Mouse (Mus musculus): ENCODE data around the gene 1700001K19Rik.
"Not testable (repeated sequence)": the region's sequence is repeated elsewhere in the genome, so short reads cannot be mapped to it uniquely, and the experiment has no call there.

1700001K19Rik gene

GRCm38 (mm10) chr12:110695676-110696171 is 13.3 kb upstream of the 1700001K19Rik start:
- peak; percentile 67 to 71 for DNase-seq

GRCm38 (mm10) chr12:110693378-110693777 is 11.0 kb upstream of the 1700001K19Rik start:
- DNase-seq: not testable (repeated sequence)

DNA sequence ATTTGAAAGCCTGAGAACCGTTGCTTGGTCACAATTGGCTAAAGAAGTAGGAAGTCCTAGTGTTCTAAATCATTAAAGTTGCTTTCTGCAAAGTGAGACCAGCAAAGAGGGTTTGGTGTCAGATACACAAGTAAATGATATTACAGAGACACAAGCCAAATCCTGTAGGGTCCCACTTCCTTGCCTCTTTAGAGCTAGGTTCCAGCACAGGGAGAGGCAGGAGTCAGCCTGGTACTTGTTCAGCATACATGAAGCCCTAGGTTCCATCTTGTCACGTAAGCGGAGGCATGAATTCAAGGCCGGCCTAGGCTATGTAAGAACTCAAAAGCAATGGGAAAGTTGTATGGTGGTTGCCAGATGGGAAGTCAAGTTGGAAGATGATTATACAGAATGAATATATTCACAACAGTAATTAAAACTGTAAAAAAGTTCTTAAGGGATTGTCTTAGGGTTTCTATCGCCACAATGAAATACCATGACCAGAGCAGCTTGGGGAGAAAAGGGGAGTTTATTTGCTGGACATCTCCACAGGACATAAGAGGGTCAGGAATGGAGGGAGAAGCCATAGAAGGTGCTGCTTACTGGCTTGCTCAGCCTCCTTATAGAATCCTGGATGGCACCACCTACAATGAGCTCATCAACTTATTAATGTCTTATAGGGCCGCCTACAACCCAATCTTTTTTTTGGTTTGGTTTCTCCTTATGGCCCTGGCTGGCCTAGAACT is 7.7 kb upstream of the 1700001K19Rik start:
- DNase-seq: no peak

DNA sequence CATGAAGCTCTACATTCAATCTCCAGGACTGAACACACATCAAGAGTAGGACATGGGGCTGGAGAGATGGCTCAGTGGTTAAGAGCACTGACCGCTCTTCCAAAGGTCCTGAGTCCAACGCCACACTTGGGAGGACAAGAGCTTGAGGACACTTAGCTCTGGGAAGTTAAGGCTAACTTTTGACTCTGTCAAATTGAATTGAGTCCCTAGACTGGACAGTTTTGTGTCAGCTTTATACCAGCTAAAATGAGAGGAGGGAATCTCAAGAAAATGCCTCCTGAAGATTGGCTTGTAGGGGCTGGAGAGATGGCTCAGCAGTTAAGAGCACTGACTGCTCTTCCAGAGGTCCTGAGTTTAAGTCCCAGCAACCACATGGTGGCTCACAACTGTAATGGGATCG is 6.5 kb upstream of the 1700001K19Rik start:
- not testable (repeated sequence) for DNase-seq

DNA sequence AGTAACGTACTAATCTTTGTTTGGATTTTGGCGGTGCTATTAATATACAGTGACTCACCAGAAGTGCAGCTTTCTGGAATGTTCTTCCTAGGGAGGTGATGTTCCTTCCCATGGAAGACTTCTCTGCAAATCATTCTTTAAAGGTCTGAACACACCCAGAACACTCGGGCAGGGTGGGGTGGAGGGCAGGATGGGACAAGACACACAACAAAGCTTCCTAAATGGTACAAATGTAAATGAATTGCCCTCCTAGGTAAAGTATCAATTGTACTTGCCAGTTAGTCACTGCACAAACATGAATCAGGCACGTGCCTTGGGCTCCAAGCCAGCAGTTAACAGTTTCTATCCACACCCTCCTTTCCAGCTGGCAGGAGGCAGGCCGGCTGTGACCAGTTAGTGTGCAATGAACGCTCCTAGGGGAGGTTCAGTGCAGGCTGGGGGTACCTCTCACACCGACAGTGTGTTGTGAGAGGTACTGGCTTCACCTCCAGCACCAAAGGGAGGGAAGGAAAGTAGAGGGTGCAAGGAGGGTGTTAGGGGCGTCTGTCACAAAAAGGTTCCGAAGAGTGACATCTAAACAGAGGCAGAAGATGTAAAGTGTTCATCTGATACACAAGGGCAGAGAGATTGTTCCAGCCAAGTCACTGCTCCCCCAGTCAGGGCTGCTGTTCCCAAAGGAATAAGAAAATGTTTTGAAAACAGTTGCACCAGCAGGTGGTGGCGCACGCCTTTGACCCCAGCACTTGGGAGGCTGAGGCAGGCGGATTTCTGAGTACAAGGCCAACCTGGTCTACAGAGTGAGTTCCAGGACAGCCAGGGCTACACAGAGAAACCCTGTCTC is 5.7 kb upstream of the 1700001K19Rik start:
- peak; percentile 75 to 82 for DNase-seq

DNA sequence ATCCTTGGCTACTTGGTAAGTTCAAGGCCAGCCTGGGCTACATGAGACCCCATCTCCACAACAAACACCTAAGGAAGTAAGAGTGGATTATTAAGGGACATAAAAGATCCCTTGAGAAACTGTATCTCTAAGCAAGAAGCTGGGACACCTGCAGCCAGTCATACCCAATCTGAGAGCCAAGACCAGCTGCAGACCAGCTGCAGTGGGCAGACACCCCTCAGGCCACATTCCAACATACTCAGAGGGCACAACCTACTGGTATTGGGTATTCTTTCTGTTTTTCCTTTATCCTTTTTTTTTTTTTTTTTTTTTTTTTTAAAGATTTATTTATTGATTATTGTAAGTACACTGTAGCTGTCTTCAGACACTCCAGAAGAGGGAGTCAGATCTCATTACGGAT is 1.2 kb upstream of the 1700001K19Rik start:
- DNase-seq: no peak

DNA sequence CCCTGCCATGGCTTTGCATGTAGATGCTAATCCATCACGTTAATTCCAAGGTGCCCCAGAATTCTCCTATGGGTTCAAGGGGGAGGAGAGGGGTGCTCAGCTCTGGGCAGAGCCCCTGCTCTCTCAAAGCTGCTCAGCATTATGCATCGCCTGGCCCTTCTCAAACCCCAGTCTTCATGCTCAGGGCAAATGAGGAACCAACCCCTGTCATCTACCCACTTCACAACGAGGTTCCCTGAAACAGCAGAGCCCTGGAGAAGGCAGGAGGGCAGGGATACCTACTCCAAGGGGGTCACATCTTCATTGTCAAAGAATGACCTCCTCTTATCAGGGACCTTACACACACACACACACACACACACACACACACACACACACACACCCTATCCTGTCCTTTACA is 541 bp downstream of the 1700001K19Rik start:
- no peak for DNase-seq

GRCm38 (mm10) chr12:110681191-110681590 is 1.2 kb downstream of the 1700001K19Rik start:
- peak; percentile 24 to 47 for DNase-seq

DNA sequence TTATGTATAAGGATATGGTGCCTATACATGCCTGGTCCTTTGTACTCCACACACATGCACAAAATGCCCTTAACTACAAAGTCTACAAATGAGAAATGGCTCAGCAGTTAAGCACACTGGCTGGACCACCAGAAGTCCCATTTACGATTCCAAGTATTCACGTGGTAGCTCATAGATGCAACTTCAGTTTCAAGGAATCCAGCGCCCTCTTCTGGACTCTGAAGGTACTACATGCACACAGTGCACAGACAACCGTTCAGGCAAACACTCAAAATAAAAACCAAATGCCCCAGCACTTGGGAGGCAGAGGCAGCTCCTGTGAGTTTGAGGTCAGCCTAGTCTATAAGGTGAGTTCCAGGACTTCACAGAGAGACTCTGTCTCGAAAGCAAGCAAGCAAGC is 8.2 kb downstream of the 1700001K19Rik start:
- no peak for DNase-seq

- DNase-seq: no peak
Measured at GRCm38 (mm10) chr12:110667466-110668077, 14.8 kb downstream of the 1700001K19Rik start.

DNA sequence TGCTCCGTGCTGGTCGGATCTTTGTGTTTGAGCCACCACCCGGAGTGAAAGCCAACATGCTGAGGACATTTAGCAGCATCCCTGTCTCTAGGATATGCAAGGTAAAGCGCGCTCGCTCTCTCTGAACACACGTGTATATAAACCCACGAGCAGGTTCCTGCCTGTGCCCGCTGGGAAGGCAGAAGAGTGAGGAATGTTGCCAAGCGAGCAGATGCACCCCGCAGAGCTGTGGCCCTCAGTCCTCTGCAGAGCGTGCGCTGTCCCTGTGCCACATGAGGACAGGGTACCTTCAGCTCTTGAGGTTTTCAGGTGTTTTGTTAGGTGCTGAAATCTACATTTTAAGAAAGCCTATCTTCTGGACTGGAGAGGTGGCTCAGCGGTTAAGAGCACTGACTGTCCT is 20.7 kb downstream of the 1700001K19Rik start:
- no peak for DNase-seq

DNA sequence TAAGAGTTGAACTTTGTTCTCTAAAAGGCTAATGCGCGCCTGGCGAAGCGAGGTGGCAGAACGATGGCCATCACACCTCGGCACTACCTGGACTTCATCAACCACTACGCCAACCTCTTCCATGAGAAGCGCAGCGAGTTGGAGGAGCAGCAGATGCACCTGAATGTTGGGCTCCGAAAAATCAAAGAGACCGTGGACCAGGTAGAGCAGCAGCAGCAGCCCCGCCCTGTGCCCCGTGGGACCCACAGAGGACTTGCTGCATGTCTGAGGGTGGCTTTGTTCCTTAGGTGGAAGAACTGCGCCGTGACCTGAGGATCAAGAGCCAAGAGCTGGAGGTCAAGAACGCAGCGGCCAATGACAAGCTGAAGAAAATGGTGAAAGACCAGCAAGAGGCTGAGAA is 31.0 kb downstream of the 1700001K19Rik start:
- no peak for DNase-seq

GRCm38 (mm10) chr12:110650241-110650641 is 32.2 kb downstream of the 1700001K19Rik start:
- no peak for DNase-seq

- DNase-seq: no peak
Measured at GRCm38 (mm10) chr12:110637507-110638114, 44.8 kb downstream of the 1700001K19Rik start.

DNA sequence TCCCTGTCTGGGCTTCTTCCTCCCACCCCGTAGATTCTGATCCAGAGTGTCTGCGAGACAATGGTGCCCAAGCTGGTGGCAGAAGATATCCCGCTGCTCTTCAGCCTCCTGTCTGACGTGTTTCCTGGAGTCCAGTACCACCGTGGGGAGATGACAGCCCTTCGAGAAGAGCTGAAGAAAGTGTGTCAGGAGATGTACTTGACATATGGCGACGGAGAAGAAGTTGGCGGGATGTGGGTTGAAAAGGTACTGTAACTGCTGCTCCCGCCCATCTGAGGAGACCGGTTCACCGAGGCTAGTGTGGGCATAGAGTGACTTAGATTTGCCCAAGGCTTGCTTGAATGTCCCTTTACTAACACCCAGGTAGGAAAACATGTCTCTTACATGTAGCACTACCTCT is 46.1 kb downstream of the 1700001K19Rik start:
- DNase-seq: no peak

DNA sequence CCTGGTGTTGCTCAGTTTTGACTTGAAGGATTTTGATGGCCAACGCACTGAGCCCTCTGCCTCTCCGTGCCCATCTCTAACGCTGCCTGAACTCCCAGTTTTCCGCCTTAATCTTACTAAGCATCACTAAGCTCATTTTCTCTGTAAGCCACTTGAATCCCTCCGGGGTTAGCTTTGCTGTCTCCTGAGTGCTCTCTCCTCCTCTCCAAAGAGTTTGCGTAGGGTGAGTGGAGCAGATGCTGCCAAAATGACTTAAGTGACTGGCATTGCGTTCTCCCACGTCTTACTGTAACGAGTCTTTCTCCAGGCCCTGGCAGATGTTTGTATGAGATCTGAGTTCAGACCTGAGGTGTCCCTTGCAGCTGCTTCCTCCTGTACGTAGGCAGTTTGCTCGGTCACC is 52.4 kb downstream of the 1700001K19Rik start:
- no peak for DNase-seq
